Mouse (Mus musculus): ENCODE data around the gene Adam12. TPM values are rescaled to one million over a fixed set of nuclear protein-coding genes. Genes with fewer than 3 reads are reported as not detected.

Gene Adam12
- polyA plus RNA-seq, 1 experiment: 4.1 TPM

DNA sequence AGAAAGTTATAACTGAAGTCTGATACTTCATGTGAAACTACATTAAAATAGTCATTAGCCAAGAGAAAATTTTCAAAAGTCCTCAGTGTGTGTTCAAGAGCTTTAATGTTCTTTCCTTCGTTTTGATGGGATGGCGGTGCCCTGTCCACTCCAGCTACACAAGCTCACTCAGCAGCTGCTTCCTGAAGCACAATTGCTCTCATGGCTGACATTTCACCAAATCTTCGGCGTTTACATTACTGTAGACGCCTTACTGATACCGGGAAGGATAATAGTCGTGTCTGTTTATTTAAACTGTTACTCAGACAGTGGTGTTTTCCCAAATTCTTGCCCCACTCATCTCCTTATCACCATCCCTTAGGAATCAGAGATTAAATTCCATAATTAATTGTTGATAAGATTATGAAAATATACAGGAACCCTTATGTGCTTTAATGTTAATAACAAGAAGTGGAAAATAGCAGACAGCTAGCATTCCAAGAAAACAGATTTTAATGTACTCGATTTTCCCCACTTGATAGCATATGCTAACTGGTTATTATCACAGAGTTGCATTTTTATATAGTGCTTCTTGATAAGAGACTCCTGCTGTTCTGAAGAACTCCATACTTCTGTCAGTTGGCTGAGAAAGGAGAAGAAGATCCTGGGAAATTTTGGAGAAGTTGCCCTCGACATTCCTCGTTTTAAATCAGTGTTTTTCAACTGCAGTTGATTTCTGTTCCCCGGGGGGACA lies 160.6 kb downstream of the Adam12 start:
- Histone ChIP-seq H3K27ac (ENCODE audit: insufficient read depth, low read depth, low read length) (no peak overlapping the region), H3K27me3 (replicated peaks; ENCODE audit: control insufficient read depth, insufficient read depth, low read length) (no peaks in the 10 kb centered on the region), H3K4me1 (ENCODE audit: control insufficient read depth, insufficient read depth, low read length) (no peaks in the 10 kb centered on the region), H3K4me3 (ENCODE audit: insufficient read depth, low read depth, low read length) (no peak overlapping the region), H3K36me3 (ENCODE audit: control insufficient read depth, insufficient read depth, low read length) (no peaks in the 10 kb centered on the region)
- DNase-seq: no peak
- TF ChIP-seq POLR2A (IDR thresholded peaks at IDR 0.05; ENCODE audit: low read depth, low read length) (no peak), CTCF (conservative IDR thresholded peaks at IDR 0.05; ENCODE audit: insufficient read depth, insufficient read length, low read depth, low read length) (no peak)
- WGBS: 78% methylated on average over 11 of the region's 11 CpGs

- 79% methylated on average over 4 of the region's 4 CpGs for WGBS
- Histone ChIP-seq H3K27me3 (replicated peaks; ENCODE audit: control insufficient read depth, insufficient read depth, low read length) (no peaks in the 10 kb centered on the region), H3K4me1 (ENCODE audit: control insufficient read depth, insufficient read depth, low read length) (no peaks in the 10 kb centered on the region), H3K4me3 (ENCODE audit: insufficient read depth, low read depth, low read length) (no peak overlapping the region), H3K27ac (ENCODE audit: insufficient read depth, low read depth, low read length) (no peak overlapping the region), H3K36me3 (ENCODE audit: control insufficient read depth, insufficient read depth, low read length) (no peaks in the 10 kb centered on the region)
- no peak for DNase-seq
- no peak for TF ChIP-seq CTCF (conservative IDR thresholded peaks at IDR 0.05; ENCODE audit: insufficient read depth, insufficient read length, low read depth, low read length)
- no peak for TF ChIP-seq POLR2A (IDR thresholded peaks at IDR 0.05; ENCODE audit: low read depth, low read length)
These were observed 169.3 kb downstream of the Adam12 start for GRCm38 (mm10) chr7:134062629-134063028.

GRCm38 (mm10) chr7:134052486-134052885 lies 179.5 kb downstream of the Adam12 start:
- no peaks in the 10 kb centered on the region for H3K36me3 ChIP-seq (ENCODE audit: control insufficient read depth, insufficient read depth, low read length)
- no peak overlapping the region for H3K27ac ChIP-seq (ENCODE audit: insufficient read depth, low read depth, low read length)
- TF ChIP-seq CTCF (conservative IDR thresholded peaks at IDR 0.05; ENCODE audit: insufficient read depth, insufficient read length, low read depth, low read length) (no peak), POLR2A (IDR thresholded peaks at IDR 0.05; ENCODE audit: low read depth, low read length) (no peak)
- H3K4me3 ChIP-seq (ENCODE audit: insufficient read depth, low read depth, low read length): no peak overlapping the region
- 35% methylated on average over 2 of the region's 2 CpGs for WGBS
- DNase-seq: no peak
- H3K4me1 ChIP-seq (ENCODE audit: control insufficient read depth, insufficient read depth, low read length): peaks cover 6% of the 10 kb centered on the region; the same call in 1 of the 2 replicates
- H3K27me3 ChIP-seq (replicated peaks; ENCODE audit: control insufficient read depth, insufficient read depth, low read length): no peaks in the 10 kb centered on the region

- Histone ChIP-seq H3K36me3 (ENCODE audit: control insufficient read depth, insufficient read depth, low read length) (no peaks in the 10 kb centered on the region), H3K4me1 (ENCODE audit: control insufficient read depth, insufficient read depth, low read length) (peaks cover 6% of the 10 kb centered on the region; the same call in 1 of the 2 replicates), H3K27me3 (replicated peaks; ENCODE audit: control insufficient read depth, insufficient read depth, low read length) (no peaks in the 10 kb centered on the region), H3K27ac (ENCODE audit: insufficient read depth, low read depth, low read length) (no peak overlapping the region), H3K4me3 (ENCODE audit: insufficient read depth, low read depth, low read length) (no peak overlapping the region)
- WGBS: 30% methylated on average over 1 of the region's 1 CpGs
- peak; percentile 36 for DNase-seq
- TF ChIP-seq POLR2A (IDR thresholded peaks at IDR 0.05; ENCODE audit: low read depth, low read length) (no peak), CTCF (conservative IDR thresholded peaks at IDR 0.05; ENCODE audit: insufficient read depth, insufficient read length, low read depth, low read length) (no peak)
These were observed 181.6 kb downstream of the Adam12 start for GRCm38 (mm10) chr7:134050371-134050770.

DNA sequence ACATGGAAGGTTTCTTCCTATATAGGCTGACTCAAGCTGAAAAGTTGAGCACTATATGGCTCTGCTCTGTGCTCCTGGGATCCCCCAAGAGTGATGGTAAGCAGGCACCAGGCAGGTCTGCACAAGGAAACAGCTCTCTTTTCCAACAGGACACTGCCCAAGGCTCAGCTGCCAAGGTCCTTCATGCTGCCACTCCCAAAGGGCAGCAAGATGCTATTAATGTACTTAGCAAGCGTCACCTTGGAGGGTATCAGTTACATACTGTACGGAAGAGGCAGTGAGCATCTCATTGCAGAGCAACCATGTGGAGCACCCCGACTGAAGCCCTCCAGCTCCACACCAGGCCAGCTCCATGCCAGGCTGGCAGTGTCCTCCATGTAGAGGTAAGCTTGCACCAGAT lies 185.6 kb downstream of the Adam12 start:
- no peak for DNase-seq
- WGBS: 57% methylated on average over 3 of the region's 3 CpGs
- no peak for TF ChIP-seq CTCF (conservative IDR thresholded peaks at IDR 0.05; ENCODE audit: insufficient read depth, insufficient read length, low read depth, low read length)
- Histone ChIP-seq H3K27me3 (replicated peaks; ENCODE audit: control insufficient read depth, insufficient read depth, low read length) (no peaks in the 10 kb centered on the region), H3K4me3 (ENCODE audit: insufficient read depth, low read depth, low read length) (no peak overlapping the region), H3K27ac (ENCODE audit: insufficient read depth, low read depth, low read length) (no peak overlapping the region), H3K4me1 (ENCODE audit: control insufficient read depth, insufficient read depth, low read length) (peaks cover 6% of the 10 kb centered on the region; the same call in 1 of the 2 replicates), H3K36me3 (ENCODE audit: control insufficient read depth, insufficient read depth, low read length) (no peaks in the 10 kb centered on the region)

DNA sequence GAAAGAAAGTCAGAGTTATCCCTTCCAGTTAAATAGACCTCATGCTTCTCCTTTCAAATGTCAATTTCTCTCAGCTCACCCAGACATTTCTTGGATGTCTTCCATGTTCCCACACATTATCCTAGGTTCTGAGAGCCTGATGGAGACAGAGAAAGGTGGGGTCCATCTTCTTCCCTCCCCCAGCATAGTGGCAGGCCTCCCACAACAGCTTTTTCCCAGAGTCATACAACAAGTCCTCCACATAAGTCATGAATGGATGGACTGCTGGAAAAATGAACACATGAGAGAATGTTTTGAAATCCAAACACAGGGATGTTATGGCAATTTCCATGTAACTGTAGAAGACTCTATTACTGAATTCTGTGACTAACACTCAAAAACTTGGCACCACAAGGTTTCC lies 188.4 kb downstream of the Adam12 start:
- no peak for DNase-seq
- Histone ChIP-seq H3K27me3 (replicated peaks; ENCODE audit: control insufficient read depth, insufficient read depth, low read length) (no peaks in the 10 kb centered on the region), H3K36me3 (ENCODE audit: control insufficient read depth, insufficient read depth, low read length) (no peaks in the 10 kb centered on the region), H3K27ac (ENCODE audit: insufficient read depth, low read depth, low read length) (no peak overlapping the region), H3K4me1 (ENCODE audit: control insufficient read depth, insufficient read depth, low read length) (no peaks in the 10 kb centered on the region), H3K4me3 (ENCODE audit: insufficient read depth, low read depth, low read length) (no peak overlapping the region)
- TF ChIP-seq POLR2A (IDR thresholded peaks at IDR 0.05; ENCODE audit: low read depth, low read length): no peak
- TF ChIP-seq CTCF (conservative IDR thresholded peaks at IDR 0.05; ENCODE audit: insufficient read depth, insufficient read length, low read depth, low read length): no peak

DNA sequence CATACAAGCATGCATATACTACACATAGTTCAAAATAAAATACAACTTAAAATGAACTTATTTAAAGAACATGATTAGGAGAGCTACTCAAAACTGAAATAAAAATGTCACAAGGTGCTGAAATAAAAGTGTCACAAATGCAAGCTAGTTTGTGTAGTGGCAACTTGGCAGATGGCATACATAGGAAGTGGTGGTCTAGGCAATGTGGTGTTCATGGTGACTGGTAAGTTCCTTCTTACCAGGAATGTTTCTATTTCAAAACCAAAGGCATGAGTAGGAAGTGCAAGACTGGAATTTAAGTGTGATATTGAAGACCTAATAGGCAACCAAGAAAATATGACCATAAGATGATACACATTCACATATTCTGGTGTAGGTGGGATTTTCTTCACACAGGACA lies 189.3 kb downstream of the Adam12 start:
- no peak overlapping the region for H3K4me3 ChIP-seq (ENCODE audit: insufficient read depth, low read depth, low read length)
- H3K36me3 ChIP-seq (ENCODE audit: control insufficient read depth, insufficient read depth, low read length): no peaks in the 10 kb centered on the region
- no peak overlapping the region for H3K27ac ChIP-seq (ENCODE audit: insufficient read depth, low read depth, low read length)
- H3K4me1 ChIP-seq (ENCODE audit: control insufficient read depth, insufficient read depth, low read length): no peaks in the 10 kb centered on the region
- no peak for DNase-seq
- no peaks in the 10 kb centered on the region for H3K27me3 ChIP-seq (replicated peaks; ENCODE audit: control insufficient read depth, insufficient read depth, low read length)
- TF ChIP-seq POLR2A (IDR thresholded peaks at IDR 0.05; ENCODE audit: low read depth, low read length) (no peak), CTCF (conservative IDR thresholded peaks at IDR 0.05; ENCODE audit: insufficient read depth, insufficient read length, low read depth, low read length) (no peak)
